Comparison of ENCODE assay signal across 14 mouse cellular contexts in the genomic region with DNA sequence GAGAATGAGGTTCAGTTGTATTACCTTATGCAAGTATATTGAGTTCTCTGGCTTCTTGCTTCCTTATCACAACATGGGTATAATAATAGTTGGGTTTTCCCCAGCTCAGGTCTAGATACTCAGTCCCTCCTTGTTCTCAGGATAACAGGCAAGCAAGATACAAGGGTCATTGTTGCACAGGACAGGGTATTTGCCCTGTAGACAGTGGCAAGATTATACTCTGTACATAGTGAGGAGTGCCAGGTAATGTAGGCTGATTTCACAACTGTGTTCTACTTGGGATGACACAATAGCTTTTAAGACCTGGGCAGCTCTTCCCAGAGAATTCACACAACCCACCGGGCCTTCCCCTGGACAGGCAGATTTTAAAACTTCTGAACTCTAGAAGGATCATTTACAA.
"Had no signal": no experiment of that assay in that cellular context is flagged by ENCODE, and none has a peak within 500 bp of the region (broad histone marks: within the 10 kb centered on the region; RNA-seq: fewer than 3 reads in every experiment).

No protein-coding gene starts in this region.

- H3K27ac ChIP-seq: left cerebral cortex, adult 2 months; limb, embryonic 10.5 days; liver, embryonic 13.5 days; lung, embryonic 15.5 days; midbrain, embryonic 10.5 days; neural tube, embryonic 15.5 days had no signal

- H3K4me2 ChIP-seq: liver, embryonic 13.5 days; lung, embryonic 15.5 days; neural tube, embryonic 15.5 days had no signal

- ATAC-seq: inflammation-experienced regulatory T-cells, adult 6 months; liver, postnatal 0 days had no signal

- H3K36me3 ChIP-seq: limb, embryonic 10.5 days; liver, embryonic 13.5 days; lung, embryonic 15.5 days; midbrain, embryonic 10.5 days; neural tube, embryonic 15.5 days had no signal

- H3K4me1 ChIP-seq: limb, embryonic 10.5 days; liver, embryonic 13.5 days; lung, embryonic 15.5 days; neural tube, embryonic 15.5 days had no signal

- DNase-seq: kidney, adult 8-10 months; kidney, postnatal 25 days; liver, embryonic 13.5 days; liver, postnatal 0 days; midbrain, embryonic 14.5 days; thymus, adult 2 months; thymus, postnatal 25 days had no signal

- H3K9me3 ChIP-seq: limb, embryonic 10.5 days; liver, embryonic 13.5 days; lung, embryonic 15.5 days; midbrain, embryonic 10.5 days; neural tube, embryonic 15.5 days had no signal

- H3K27me3 ChIP-seq: liver, embryonic 13.5 days; lung, embryonic 15.5 days; neural tube, embryonic 15.5 days had no signal

- H3K9ac ChIP-seq: liver, embryonic 13.5 days; liver, postnatal 0 days; lung, embryonic 15.5 days; neural tube, embryonic 15.5 days had no signal

- H3K4me3 ChIP-seq: left cerebral cortex, adult 2 months; limb, embryonic 10.5 days; liver, embryonic 13.5 days; lung, embryonic 15.5 days; midbrain, embryonic 10.5 days; myocyte; neural tube, embryonic 15.5 days had no signal
